Mouse (Mus musculus) E14TG2a.4 (cell line): Measurements from ENCODE around the gene Hspa1a.

Source experiments
- CTCF ChIP-seq: conservative IDR thresholded peaks from 2 replicates; pipeline ENCODE4 v1.5.1; 2014; ENCODE audit warnings: low read length
- NANOG ChIP-seq: IDR thresholded peaks from 2 replicates; pipeline ENCODE4 v1.6.1; 2014; ENCODE audit warnings: borderline replicate concordance, low read length, mixed read lengths

DNA sequence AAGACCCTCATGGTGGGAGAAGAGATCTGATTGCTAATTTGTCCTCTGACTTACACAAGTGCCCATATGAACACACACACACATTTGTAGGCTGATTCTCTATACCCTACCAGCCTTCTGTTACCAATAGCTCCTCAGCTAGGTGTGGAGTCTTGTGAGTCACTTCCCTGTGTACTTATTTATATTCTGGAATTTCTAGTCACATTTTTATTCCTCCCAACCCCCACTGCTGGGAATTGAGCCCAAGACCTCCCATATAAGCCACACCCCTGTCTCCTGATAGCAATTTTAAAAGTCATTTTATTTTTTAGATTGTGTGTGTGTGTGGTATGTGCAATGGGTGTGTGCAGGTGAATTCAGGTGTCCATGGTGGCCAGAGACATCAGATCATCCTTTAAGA lies 27.6 kb downstream of the Hspa1a start:
- TF ChIP-seq CTCF (no peak), NANOG (no peak)
